Mouse (Mus musculus) MEL (cell line): ENCODE data around the gene Copg1. TPM values are rescaled to one million over a fixed set of nuclear protein-coding genes. Genes with fewer than 3 reads are reported as not detected.

ENCODE experiments used
- DNase-seq: peaks from one replicate; pipeline ENCODE4 v3.0.0; 2011; ENCODE audit warnings: low read depth, low spot score
- H3K27ac ChIP-seq: 2 replicates; pipeline ENCODE4 v1.5.1; 2012; ENCODE audit warnings: low read depth, mild to moderate bottlenecking, control low read depth, low read length, moderate library complexity; ENCODE audit not compliant: control insufficient read depth
- H3K27me3 ChIP-seq, 2 experiments: fragments of 150-350 bp in 1 of 2; sonication (generic) in 1 of 2; 2 replicates each; pipeline ENCODE4 v1.6.1; 2012; ENCODE audit warnings: low read length in 2 of 2, mild to moderate bottlenecking in 2 of 2, improper control_type of control experiment in 1 of 2, moderate library complexity in 1 of 2; ENCODE audit not compliant: insufficient read depth in 2 of 2, control insufficient read depth in 1 of 2
- H3K36me3 ChIP-seq, 2 experiments: 2 replicates each; pipeline ENCODE4 v1.6.1; 2012 to 2014; ENCODE audit warnings: low read length in 2 of 2, improper control_type of control experiment in 1 of 2, inconsistent platforms in 1 of 2, mild to moderate bottlenecking in 1 of 2; ENCODE audit not compliant: insufficient read depth in 2 of 2, control insufficient read depth in 1 of 2
- H3K4me1 ChIP-seq, 2 experiments: fragments of 150-350 bp in 1 of 2; sonication (generic) in 1 of 2; 2 replicates each; pipeline ENCODE4 v1.6.1; 2012; ENCODE audit warnings: low read length in 2 of 2, improper control_type of control experiment in 1 of 2, mild to moderate bottlenecking in 1 of 2; ENCODE audit not compliant: insufficient read depth in 2 of 2, control insufficient read depth in 1 of 2
- H3K4me3 ChIP-seq, 2 experiments: fragments of 150-350 bp in 1 of 2; sonication (generic) in 1 of 2; 2 replicates each; pipeline ENCODE4 v1.5.1; 2012; ENCODE audit warnings: low read depth in 2 of 2, low read length in 2 of 2, mild to moderate bottlenecking in 2 of 2, moderate library complexity in 2 of 2, control low read depth in 1 of 2, improper control_type of control experiment in 1 of 2; ENCODE audit not compliant: control insufficient read depth in 1 of 2, insufficient read depth in 1 of 2
- H3K79me2 ChIP-seq: 2 replicates; pipeline ENCODE4 v1.6.1; 2012; ENCODE audit warnings: mild to moderate bottlenecking, low read length, moderate library complexity; ENCODE audit not compliant: control insufficient read depth, poor library complexity, insufficient read depth
- H3K9ac ChIP-seq: 2 replicates; pipeline ENCODE4 v1.6.1; 2012; ENCODE audit warnings: low read depth, mild to moderate bottlenecking, control low read depth, low read length, moderate library complexity; ENCODE audit not compliant: control insufficient read depth, poor library complexity, severe bottlenecking
- H3K9me3 ChIP-seq: fragments of 150-350 bp; sonication (generic); replicated peaks from 2 replicates; pipeline ENCODE4 v1.6.1; 2012; ENCODE audit warnings: mild to moderate bottlenecking, low read length, improper control_type of control experiment, moderate library complexity; ENCODE audit not compliant: insufficient read depth
- BHLHE40 ChIP-seq: IDR thresholded peaks from 2 replicates; pipeline ENCODE4 v1.6.1; 2012; ENCODE audit warnings: low read depth, mild to moderate bottlenecking, inconsistent platforms, low read length, improper control_type of control experiment, borderline replicate concordance
- CHD1 ChIP-seq: IDR thresholded peaks from 2 replicates; pipeline ENCODE4 v1.6.1; 2012; ENCODE audit warnings: low read depth, mild to moderate bottlenecking, inconsistent platforms, low read length, improper control_type of control experiment
- CHD2 ChIP-seq: IDR thresholded peaks from 2 replicates; pipeline ENCODE4 v1.6.1; 2011; ENCODE audit warnings: low read length, improper control_type of control experiment
- CTCF ChIP-seq, 3 experiments: IDR thresholded peaks in 2 of 3; conservative IDR thresholded peaks in 1 of 3; 2 replicates each; pipeline ENCODE4 v1.5.1; 2011 to 2012; ENCODE audit warnings: low read length in 3 of 3, low read depth in 2 of 3, mild to moderate bottlenecking in 2 of 3, improper control_type of control experiment in 1 of 3, inconsistent platforms in 1 of 3, mixed read lengths in 1 of 3, moderate library complexity in 1 of 3; ENCODE audit not compliant: control insufficient read depth in 1 of 3, insufficient read depth in 1 of 3, poor library complexity in 1 of 3, severe bottlenecking in 1 of 3
- EP300 ChIP-seq, 2 experiments: IDR thresholded peaks; 2 replicates each; pipeline ENCODE4 v1.6.1; 2011; ENCODE audit warnings: improper control_type of control experiment in 2 of 2, low read length in 2 of 2, low read depth in 1 of 2, mild to moderate bottlenecking in 1 of 2
- ETS1 ChIP-seq: IDR thresholded peaks from 2 replicates; pipeline ENCODE4 v1.6.1; 2012; ENCODE audit warnings: low read depth, mild to moderate bottlenecking, inconsistent platforms, low read length, improper control_type of control experiment, moderate library complexity
- GABPA ChIP-seq: IDR thresholded peaks from 2 replicates; pipeline ENCODE4 v1.6.1; 2012; ENCODE audit warnings: low read depth, mild to moderate bottlenecking, inconsistent platforms, low read length, improper control_type of control experiment, moderate library complexity
- GATA1 ChIP-seq: IDR thresholded peaks from 2 replicates; pipeline ENCODE4 v1.6.1; 2011; ENCODE audit warnings: low read depth, low read length, improper control_type of control experiment
- JUND ChIP-seq: IDR thresholded peaks from 2 replicates; pipeline ENCODE4 v1.6.1; 2011; ENCODE audit warnings: low read depth, mild to moderate bottlenecking, improper control_type of control experiment, low read length
- KAT2A ChIP-seq: conservative IDR thresholded peaks from 2 replicates; pipeline ENCODE4 v1.6.1; 2012; ENCODE audit warnings: low read depth, low read length, improper control_type of control experiment, inconsistent platforms
- MAZ ChIP-seq: IDR thresholded peaks from 2 replicates; pipeline ENCODE4 v1.6.1; 2012; ENCODE audit warnings: low read depth, mild to moderate bottlenecking, inconsistent platforms, low read length, improper control_type of control experiment
- MXI1 ChIP-seq: IDR thresholded peaks from 2 replicates; pipeline ENCODE4 v1.6.1; 2011; ENCODE audit warnings: mild to moderate bottlenecking, low read depth, low read length, improper control_type of control experiment
- MYB ChIP-seq: IDR thresholded peaks from 2 replicates; pipeline ENCODE4 v1.6.1; 2011; ENCODE audit warnings: mild to moderate bottlenecking, low read depth, low read length, improper control_type of control experiment
- NELFE ChIP-seq: IDR thresholded peaks from 2 replicates; pipeline ENCODE4 v1.6.1; 2011; ENCODE audit warnings: low read depth, low read length, improper control_type of control experiment
- NRF1 ChIP-seq: IDR thresholded peaks from 2 replicates; pipeline ENCODE4 v1.6.1; 2014; ENCODE audit warnings: low read depth, mild to moderate bottlenecking, inconsistent platforms, low read length, improper control_type of control experiment, moderate library complexity; ENCODE audit not compliant: poor library complexity, insufficient read depth, severe bottlenecking
- POLR2AphosphoS2 ChIP-seq: IDR thresholded peaks from 2 replicates; pipeline ENCODE4 v1.6.1; 2011; ENCODE audit warnings: low read length, improper control_type of control experiment
- POLR2AphosphoS5 ChIP-seq: IDR thresholded peaks from 2 replicates; pipeline ENCODE4 v1.6.1; 2012; ENCODE audit warnings: low read depth, borderline replicate concordance, mild to moderate bottlenecking, inconsistent platforms, low read length, moderate library complexity, mixed read lengths
- RAD21 ChIP-seq: IDR thresholded peaks from 2 replicates; pipeline ENCODE4 v1.6.1; 2011; ENCODE audit warnings: mild to moderate bottlenecking, low read depth, low read length, improper control_type of control experiment
- SMC3 ChIP-seq: IDR thresholded peaks from 2 replicates; pipeline ENCODE4 v1.6.1; 2011; ENCODE audit warnings: low read depth, low read length, improper control_type of control experiment
- TAL1 ChIP-seq: IDR thresholded peaks from 2 replicates; pipeline ENCODE4 v1.6.1; 2012; ENCODE audit warnings: mild to moderate bottlenecking, inconsistent platforms, low read length, moderate library complexity, mixed read lengths
- TBP ChIP-seq: IDR thresholded peaks from 2 replicates; pipeline ENCODE4 v1.8.0; 2011; ENCODE audit warnings: low read depth, low read length, improper control_type of control experiment
- TCF12 ChIP-seq: IDR thresholded peaks from 2 replicates; pipeline ENCODE4 v1.6.1; 2014; ENCODE audit warnings: low read depth, mild to moderate bottlenecking, inconsistent platforms, low read length, improper control_type of control experiment, moderate library complexity
- USF1 ChIP-seq: IDR thresholded peaks from 2 replicates; pipeline ENCODE4 v1.6.1; 2014; ENCODE audit warnings: low read depth, mild to moderate bottlenecking, inconsistent platforms, low read length, improper control_type of control experiment, moderate library complexity
- USF2 ChIP-seq, 2 experiments: IDR thresholded peaks; 2 replicates each; pipeline ENCODE4 v1.6.1; 2011 to 2012; ENCODE audit warnings: improper control_type of control experiment in 2 of 2, low read length in 2 of 2, borderline replicate concordance in 1 of 2, inconsistent platforms in 1 of 2, low read depth in 1 of 2, mild to moderate bottlenecking in 1 of 2; ENCODE audit not compliant: insufficient read depth in 1 of 2
- ZC3H11A ChIP-seq: IDR thresholded peaks from 2 replicates; pipeline ENCODE4 v1.6.1; 2012; ENCODE audit warnings: low read depth, mild to moderate bottlenecking, inconsistent platforms, low read length, improper control_type of control experiment
- ZNF384 ChIP-seq: IDR thresholded peaks from 2 replicates; pipeline ENCODE4 v1.6.1; 2012; ENCODE audit warnings: low read depth, mild to moderate bottlenecking, inconsistent platforms, low read length, improper control_type of control experiment
- polyA plus RNA-seq, 2 experiments: library from polyadenylated mRNA; stranded (reverse) in 1 of 2; unstranded in 1 of 2; fragments of >175 nt in 1 of 2; fragments of >200 nt in 1 of 2; gene quantifications; 2 replicates each; pipeline versions ENCODE4 v1.2.1 to v1.2.4; 2012; ENCODE audit warnings: low replicate concordance in 2 of 2, low read depth in 1 of 2; ENCODE audit not compliant: insufficient read length in 2 of 2, insufficient read depth in 1 of 2, missing spikeins in 1 of 2
- total RNA-seq: library from RNA; depleted of rRNA; stranded (reverse); fragments of 300-350 nt; gene quantifications from 2 replicates; pipeline ENCODE4 v1.2.3, GENCODE M21; 2012

Gene Copg1
- total and polyA plus RNA-seq, 3 experiments, result 83.1 to 681 (median 117) TPM

DNA sequence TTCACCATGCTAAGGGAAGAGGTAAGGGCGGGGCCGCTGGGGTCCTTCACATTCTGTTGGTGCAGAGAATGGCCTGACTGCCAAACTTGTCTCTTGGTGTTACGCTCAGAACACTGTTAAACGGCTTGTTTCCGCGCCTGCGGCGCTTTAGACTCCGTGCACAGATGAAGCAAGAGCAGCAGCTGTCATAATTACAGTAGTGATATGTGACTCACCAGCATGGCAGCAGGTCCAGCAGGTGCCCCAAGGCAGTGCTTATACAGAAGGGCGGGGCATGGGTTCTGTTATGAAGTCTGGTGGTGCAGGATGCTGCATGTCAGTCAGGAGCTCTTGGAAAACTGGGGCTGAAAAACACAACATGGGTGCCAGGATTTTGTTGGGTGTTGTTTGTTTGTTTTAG lies 10.4 kb downstream of the Copg1 start:
- no peak overlapping the region for H3K27ac ChIP-seq
- H3K79me2 ChIP-seq, result no peaks in the 10 kb centered on the region
- no peak for DNase-seq
- no peaks in the 10 kb centered on the region for H3K27me3 ChIP-seq
- no peaks in the 10 kb centered on the region for H3K4me1 ChIP-seq
- no peak overlapping the region for H3K4me3 ChIP-seq
- TF ChIP-seq NELFE (no peak), MAZ (no peak), KAT2A (no peak), USF1 (no peak), EP300 (IDR thresholded peaks at IDR 0.05; ENCODE audit: low read depth in 1 of 2, low read length in 2 of 2) (no peak), MXI1 (no peak), TBP (no peak), POLR2AphosphoS2 (no peak), CHD1 (no peak), ETS1 (no peak), GABPA (no peak), GATA1 (no peak), NRF1 (no peak), RAD21 (no peak), TAL1 (no peak), USF2 (IDR thresholded peaks at IDR 0.05; ENCODE audit: borderline replicate concordance in 1 of 2, insufficient read depth in 1 of 2, low read depth in 1 of 2, low read length in 2 of 2) (no peak), CTCF (IDR thresholded peaks at IDR 0.05 in 2 of 3, conservative IDR thresholded peaks at IDR 0.05 in 1 of 3; ENCODE audit: control insufficient read depth in 1 of 3, insufficient read depth in 1 of 3, low read depth in 2 of 3, low read length in 3 of 3, poor library complexity in 1 of 3, severe bottlenecking in 1 of 3) (no peak), BHLHE40 (no peak)
- TF ChIP-seq, all 39 proteins: peak for 0
- no peak overlapping the region for H3K9ac ChIP-seq
- peaks cover 0 to 27% of the 10 kb centered on the region in 2 experiments; a peak in 2 of 4 replicates for H3K36me3 ChIP-seq
- no peaks in the 10 kb centered on the region for H3K9me3 ChIP-seq

GRCm38 (mm10) chr6:87906632-87907031 lies 19.0 kb downstream of the Copg1 start:
- no peaks in the 10 kb centered on the region for H3K79me2 ChIP-seq
- no peak overlapping the region for H3K27ac ChIP-seq
- no peaks in the 10 kb centered on the region for H3K9me3 ChIP-seq
- no peaks in the 10 kb centered on the region for H3K4me1 ChIP-seq
- H3K9ac ChIP-seq, result no peak overlapping the region
- DNase-seq, result peak; percentile 25
- H3K36me3 ChIP-seq, result peaks cover 0 to 30% of the 10 kb centered on the region in 2 experiments; a peak in 2 of 4 replicates
- no peaks in the 10 kb centered on the region for H3K27me3 ChIP-seq
- no peak for TF ChIP-seq CHD2
- no peak for TF ChIP-seq TCF12
- TF ChIP-seq POLR2AphosphoS5, result no peak
- peak; percentile 45 for TF ChIP-seq RAD21
- peak; percentile 60 for TF ChIP-seq SMC3
- TF ChIP-seq JUND, result no peak
- TF ChIP-seq ZNF384, result peak; percentile 78
- no peak for TF ChIP-seq ZC3H11A
- TF ChIP-seq NRF1, result no peak
- TF ChIP-seq MYB, result no peak
- TF ChIP-seq TBP, result no peak
- peak; percentile 35 to 62 (median 41); a peak in 4 of 6 replicates for TF ChIP-seq CTCF (IDR thresholded peaks at IDR 0.05 in 2 of 3, conservative IDR thresholded peaks at IDR 0.05 in 1 of 3; ENCODE audit: control insufficient read depth in 1 of 3, insufficient read depth in 1 of 3, low read depth in 2 of 3, low read length in 3 of 3, poor library complexity in 1 of 3, severe bottlenecking in 1 of 3)
- TF ChIP-seq, all 39 proteins: peak for 4
- H3K4me3 ChIP-seq, result no peak overlapping the region
